Mouse (Mus musculus) embryo, embryonic 10 days (tissue): Measurements from ENCODE around the gene Alyref.
"Not testable (repeated sequence)": the region's sequence is repeated elsewhere in the genome, so short reads cannot be mapped to it uniquely, and the experiment has no call there.

ENCODE experiments used
- DNase-seq: peaks from one replicate; pipeline ENCODE4 v3.0.0-alpha.2; 2015; ENCODE audit warnings: low spot score

Alyref gene

GRCm38 (mm10) chr11:120598990-120599549 is 905 bp upstream of the Alyref start:
- DNase-seq: no peak

GRCm38 (mm10) chr11:120597240-120598235 is 627 bp downstream of the Alyref start:
- no peak for DNase-seq

- no peak for DNase-seq
These were observed 9.6 kb downstream of the Alyref start for GRCm38 (mm10) chr11:120588531-120588930.

GRCm38 (mm10) chr11:120583937-120584336 is 14.2 kb downstream of the Alyref start:
- no peak for DNase-seq

- not testable (repeated sequence) for DNase-seq
These were observed 15.2 kb downstream of the Alyref start for GRCm38 (mm10) chr11:120582982-120583293.

- peak; percentile 43 for DNase-seq
These were observed 15.7 kb downstream of the Alyref start for GRCm38 (mm10) chr11:120582268-120582981.

GRCm38 (mm10) chr11:120581490-120582267 is 16.5 kb downstream of the Alyref start, which contains the start of gene Arhgdia:
TSS of gene Arhgdia (minus strand) at chr11:120581624.
- peak; percentile 90 for DNase-seq

GRCm38 (mm10) chr11:120580871-120581331 is 17.3 kb downstream of the Alyref start:
- peak; percentile 40 for DNase-seq

GRCm38 (mm10) chr11:120580190-120580589 is 18.0 kb downstream of the Alyref start:
- no peak for DNase-seq

- peak; percentile 78 for DNase-seq
These were observed 18.7 kb downstream of the Alyref start for GRCm38 (mm10) chr11:120579316-120580107.

GRCm38 (mm10) chr11:120578694-120579243 is 19.4 kb downstream of the Alyref start:
- DNase-seq: no peak

- no peak for DNase-seq
These were observed 20.0 kb downstream of the Alyref start for GRCm38 (mm10) chr11:120578024-120578693.

- DNase-seq: peak; percentile 58
These were observed 20.7 kb downstream of the Alyref start for GRCm38 (mm10) chr11:120577211-120578023.

- DNase-seq: no peak
These were observed 21.7 kb downstream of the Alyref start for GRCm38 (mm10) chr11:120576365-120576981.

- DNase-seq: no peak
These were observed 22.2 kb downstream of the Alyref start for GRCm38 (mm10) chr11:120575940-120576339.

GRCm38 (mm10) chr11:120575046-120575445 is 23.1 kb downstream of the Alyref start:
- no peak for DNase-seq

GRCm38 (mm10) chr11:120574278-120574600 is 23.9 kb downstream of the Alyref start:
- DNase-seq: peak; percentile 27

- DNase-seq: peak; percentile 13
These were observed 24.4 kb downstream of the Alyref start for GRCm38 (mm10) chr11:120573585-120574277.
